18 mouse cellular contexts compared by ENCODE assay signal in genomic region chr5:18456196-18456595, GRCm38 (mm10).
"Had no signal": no experiment of that assay in that cellular context is flagged by ENCODE, and none has a peak within 500 bp of the region (broad histone marks: within the 10 kb centered on the region; RNA-seq: fewer than 3 reads in every experiment).

No protein-coding gene starts in this region.

- H3K27ac ChIP-seq: midbrain, embryonic 10.5 days; midbrain, embryonic 12.5 days; neural tube, embryonic 13.5 days; neural tube, embryonic 15.5 days had no signal

- H3K9ac ChIP-seq: lung, embryonic 14.5 days; midbrain, embryonic 12.5 days; neural tube, embryonic 13.5 days; neural tube, embryonic 15.5 days had no signal

- ATAC-seq: midbrain, embryonic 16.5 days had no signal

- H3K4me2 ChIP-seq: lung, embryonic 14.5 days; midbrain, embryonic 12.5 days; neural tube, embryonic 13.5 days; neural tube, embryonic 15.5 days had no signal

- DNase-seq: lung, adult 18-20 months; lung, embryonic 14.5 days; lung, postnatal 10 days; lung, postnatal 4 days; midbrain, embryonic 14.5 days; retina, postnatal 1 day; right cerebral cortex, adult 18-20 months; right cerebral cortex, postnatal 25 days; right cerebral cortex, postnatal 4 days; spleen, adult 18-20 months; thymus, adult 2 months; thymus, postnatal 25 days had no signal

- H3K4me1 ChIP-seq: neural tube, embryonic 13.5 days; neural tube, embryonic 15.5 days had no signal

- H3K36me3 ChIP-seq: midbrain, embryonic 10.5 days; midbrain, embryonic 12.5 days; neural tube, embryonic 13.5 days; neural tube, embryonic 15.5 days had no signal

- H3K27me3 ChIP-seq: midbrain, embryonic 12.5 days; neural tube, embryonic 13.5 days; neural tube, embryonic 15.5 days had no signal

- H3K4me3 ChIP-seq: midbrain, embryonic 10.5 days; midbrain, embryonic 12.5 days; myocyte; neural tube, embryonic 13.5 days; neural tube, embryonic 15.5 days had no signal

- H3K9me3 ChIP-seq: midbrain, embryonic 10.5 days; midbrain, embryonic 12.5 days; neural tube, embryonic 13.5 days; neural tube, embryonic 15.5 days had no signal
